Mouse (Mus musculus) granulocyte monocyte progenitor cell, adult 5-6 weeks (primary cell): Measurements from ENCODE around the gene Kctd14. TPM values are rescaled to one million over a fixed set of nuclear protein-coding genes. Genes with fewer than 3 reads are reported as not detected.
A peak's percentile ranks its signal among the peaks of the same experiment; 100 is the strongest.

Experiments
- ATAC-seq: replicated peaks from 2 replicates; pipeline ENCODE4 v1.8.0; 2016; ENCODE audit warnings: mild to moderate bottlenecking, moderate TSS enrichment, inconsistent platforms; ENCODE audit not compliant: poor library complexity, severe bottlenecking
- total RNA-seq, 2 experiments: library from RNA; stranded (forward) in 1 of 2; stranded (reverse) in 1 of 2; fragments of 200-712, 200-1000 nt in 1 of 2; fragments of >200 nt in 1 of 2; fragmentation: Nextera tagmentation in 1 of 2; gene quantifications; 2 replicates each; pipeline ENCODE4 v1.2.3; 2014 to 2017

Kctd14 gene
- total RNA-seq, 2 experiments from 2014 or later, result 3.9 to 5.0 TPM

DNA sequence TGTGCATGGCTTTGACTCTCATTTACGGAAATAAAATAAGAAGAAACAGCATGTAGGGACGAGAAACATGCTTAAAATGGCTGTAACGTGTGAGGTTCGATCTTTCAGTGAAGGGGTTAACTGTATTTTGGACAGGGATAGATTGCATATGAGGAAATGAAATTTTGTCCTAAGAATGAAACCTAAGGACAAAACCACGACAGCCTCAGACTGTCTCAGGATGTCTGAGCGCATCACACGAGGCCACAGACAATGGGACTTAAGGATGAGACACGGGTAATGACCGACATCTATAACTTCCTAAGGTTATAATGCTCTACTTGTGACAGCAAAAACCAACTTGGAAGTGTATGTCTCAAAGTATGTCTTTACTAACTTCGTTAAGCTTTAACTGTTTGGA lies 16.6 kb upstream of the Kctd14 start:
- peak; percentile 77 for ATAC-seq

- ATAC-seq, result peak; percentile 42; the same call in 1 of the 2 replicates
These were observed 12.1 kb upstream of the Kctd14 start for GRCm38 (mm10) chr7:97438986-97439385.

DNA sequence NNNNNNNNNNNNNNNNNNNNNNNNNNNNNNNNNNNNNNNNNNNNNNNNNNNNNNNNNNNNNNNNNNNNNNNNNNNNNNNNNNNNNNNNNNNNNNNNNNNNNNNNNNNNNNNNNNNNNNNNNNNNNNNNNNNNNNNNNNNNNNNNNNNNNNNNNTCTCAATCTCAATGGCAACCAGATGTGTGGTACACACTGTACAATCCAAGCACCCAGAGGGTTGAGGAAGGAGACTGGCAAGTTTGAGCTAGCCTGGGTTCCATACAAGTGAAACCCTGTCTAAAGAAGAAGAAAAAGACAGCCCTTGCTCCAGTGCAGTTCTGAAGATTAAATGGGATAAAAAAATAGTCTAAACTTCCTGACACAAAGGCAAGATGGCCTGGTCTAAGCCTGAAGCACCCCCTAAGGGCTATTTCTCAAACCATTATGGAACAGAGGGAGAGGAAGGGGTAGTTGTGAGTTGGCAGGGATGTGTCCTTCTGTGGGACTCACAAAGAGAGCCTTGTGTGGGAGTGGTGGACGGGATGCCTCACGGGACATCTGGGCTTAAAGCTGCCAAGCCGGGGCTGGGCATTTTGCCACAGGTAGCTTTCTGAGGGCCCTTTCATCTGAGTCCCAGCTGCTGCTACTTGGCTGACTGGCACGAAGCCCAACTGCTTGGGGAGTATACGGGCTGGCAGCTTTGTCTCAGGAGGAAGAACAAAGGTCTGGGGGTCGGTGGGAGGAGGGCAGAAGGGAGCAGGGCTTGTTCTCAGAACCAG lies 4.8 kb upstream of the Kctd14 start:
- ATAC-seq, result peak; percentile 9; the same call in 1 of the 2 replicates

GRCm38 (mm10) chr7:97447050-97447531 lies 4.0 kb upstream of the Kctd14 start:
- no peak for ATAC-seq

DNA sequence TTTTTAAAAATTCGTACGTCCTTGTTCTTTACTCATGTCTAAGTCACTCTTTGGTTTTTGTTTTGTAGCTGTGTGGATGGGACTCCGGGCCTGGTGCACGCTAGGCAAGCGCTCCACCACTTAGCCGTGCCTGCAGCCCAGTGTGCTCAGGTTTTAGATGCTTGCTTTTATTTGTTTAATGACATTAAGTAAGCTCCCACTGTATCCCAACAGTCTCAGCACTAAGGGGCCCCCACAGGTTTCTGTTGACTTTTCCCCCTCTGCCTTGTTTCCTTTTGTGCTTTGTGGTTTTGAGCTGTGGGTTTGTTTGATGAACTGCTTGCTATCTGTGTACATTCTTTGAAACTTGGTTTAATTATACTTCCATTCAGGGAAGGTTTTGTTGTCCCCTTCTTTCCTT lies 1.1 kb downstream of the Kctd14 start:
- ATAC-seq, result no peak

GRCm38 (mm10) chr7:97453141-97453921 lies 2.2 kb downstream of the Kctd14 start:
- ATAC-seq, result peak; percentile 71

DNA sequence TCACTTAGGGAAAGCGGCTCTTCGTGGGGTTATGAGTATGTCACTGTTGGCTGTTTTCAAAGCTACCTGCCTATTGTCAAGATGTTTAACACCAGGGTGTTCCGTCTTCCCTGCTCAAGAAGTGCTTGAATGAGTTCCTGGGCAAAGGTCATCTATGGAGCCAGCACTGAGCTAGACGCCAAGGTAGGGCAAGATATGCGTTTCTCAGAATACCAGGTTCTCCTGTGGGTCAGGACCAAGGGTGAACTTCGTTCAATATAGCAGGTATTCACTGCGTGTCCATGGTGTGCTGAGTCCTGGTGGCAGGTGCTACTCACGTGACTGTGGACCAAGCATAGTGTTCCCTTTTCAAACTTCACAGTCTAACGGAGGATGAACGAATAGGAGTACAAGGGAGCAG lies 3.7 kb downstream of the Kctd14 start:
- no peak for ATAC-seq

GRCm38 (mm10) chr7:97455577-97455976 lies 4.5 kb downstream of the Kctd14 start:
- peak; percentile 54 for ATAC-seq

- no peak for ATAC-seq
These were observed 21.9 kb downstream of the Kctd14 start for GRCm38 (mm10) chr7:97473001-97473400.

DNA sequence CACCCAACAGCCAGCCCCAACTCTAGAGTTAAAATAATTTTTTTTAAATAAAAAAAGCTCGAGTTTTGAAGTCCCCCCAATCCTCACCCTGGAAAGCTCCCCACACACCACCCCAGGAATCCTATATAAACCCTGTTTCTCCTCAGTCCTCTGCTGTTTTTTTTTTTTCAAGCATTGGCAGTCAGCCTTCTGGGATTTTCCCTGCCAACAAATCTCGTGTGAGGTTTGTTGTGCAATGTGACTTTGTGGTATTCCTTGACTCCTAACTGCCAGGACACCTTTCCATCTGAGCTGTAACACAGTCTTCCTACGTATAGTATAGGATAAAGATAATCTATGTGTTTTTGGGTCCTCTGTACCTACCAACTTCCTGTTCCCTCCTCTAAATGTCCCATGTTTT lies 28.2 kb downstream of the Kctd14 start:
- ATAC-seq, result no peak

DNA sequence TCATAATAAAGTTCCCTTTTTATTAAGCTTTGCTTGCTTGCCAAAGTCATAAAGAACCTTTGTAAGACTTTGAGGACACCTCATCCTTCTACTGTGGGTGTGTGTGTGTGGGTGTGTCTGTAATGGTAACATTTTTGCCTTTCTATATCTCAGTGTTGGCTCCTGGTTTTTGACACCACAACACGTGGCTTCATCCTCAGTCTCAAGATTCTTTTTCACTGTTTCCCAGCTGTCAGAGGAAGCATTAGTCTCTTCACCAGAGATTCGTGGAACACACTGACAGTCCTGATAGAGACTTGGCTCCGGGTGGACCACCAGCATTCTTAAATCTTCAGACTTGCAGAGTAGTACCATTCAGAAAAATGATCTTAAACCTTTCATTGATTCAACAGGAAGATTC lies 29.2 kb downstream of the Kctd14 start:
- no peak for ATAC-seq

DNA sequence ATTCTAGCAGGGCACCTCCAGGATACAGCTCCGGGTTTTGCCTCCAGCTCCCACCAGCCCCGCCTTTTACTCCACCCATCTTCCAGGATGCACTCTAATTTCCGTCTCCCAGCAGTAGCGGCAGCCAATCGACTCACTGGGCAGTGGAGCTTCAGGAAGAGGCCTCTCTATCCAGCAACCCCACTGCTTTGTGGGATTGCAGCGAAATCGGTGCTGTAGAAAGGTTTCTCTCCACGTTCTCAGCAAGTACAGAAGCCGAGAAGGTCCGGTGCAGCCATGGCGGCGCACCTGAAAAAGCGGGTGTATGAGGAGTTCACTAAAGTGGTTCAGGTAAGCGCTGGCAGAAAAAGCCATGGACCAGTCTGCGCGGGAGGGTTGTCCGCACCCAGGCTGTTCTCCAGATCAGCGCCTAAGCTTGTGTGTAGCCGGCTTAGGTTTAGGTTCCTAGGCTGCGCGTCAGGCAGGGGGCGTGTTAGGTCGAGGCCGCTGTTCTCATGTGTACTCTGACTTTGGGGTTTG lies 29.8 kb downstream of the Kctd14 start, which contains the start of gene Ints4:
Gene Ints4, plus strand, starts transcription at position 136 of the 519 bp plus-strand sequence.
- peak; percentile 99 for ATAC-seq

DNA sequence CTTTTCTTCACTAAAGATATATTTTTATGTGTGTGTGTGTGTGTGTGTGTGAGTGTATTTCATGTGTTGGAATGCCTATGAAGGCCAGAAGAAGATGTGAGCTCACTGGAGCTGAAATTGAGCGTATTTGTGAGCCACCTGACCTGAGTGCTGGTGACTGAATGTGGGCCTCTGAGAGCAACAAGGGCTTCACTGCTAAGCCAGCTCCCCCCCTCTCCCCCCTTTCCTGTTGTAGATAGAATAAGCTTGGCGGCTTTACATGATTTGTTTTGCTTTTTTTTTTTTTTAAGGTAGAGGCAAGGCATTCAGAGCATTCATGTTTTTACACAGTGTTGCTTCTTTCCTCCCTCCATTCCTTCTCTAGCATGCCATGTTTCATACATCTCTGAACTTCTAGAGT lies 32.3 kb downstream of the Kctd14 start:
- ATAC-seq, result no peak

- ATAC-seq, result no peak
These were observed 40.0 kb downstream of the Kctd14 start for GRCm38 (mm10) chr7:97491157-97491556.

- ATAC-seq, result no peak
These were observed 41.3 kb downstream of the Kctd14 start for GRCm38 (mm10) chr7:97492420-97492819.

- ATAC-seq, result no peak
These were observed 43.9 kb downstream of the Kctd14 start for GRCm38 (mm10) chr7:97495052-97495451.

DNA sequence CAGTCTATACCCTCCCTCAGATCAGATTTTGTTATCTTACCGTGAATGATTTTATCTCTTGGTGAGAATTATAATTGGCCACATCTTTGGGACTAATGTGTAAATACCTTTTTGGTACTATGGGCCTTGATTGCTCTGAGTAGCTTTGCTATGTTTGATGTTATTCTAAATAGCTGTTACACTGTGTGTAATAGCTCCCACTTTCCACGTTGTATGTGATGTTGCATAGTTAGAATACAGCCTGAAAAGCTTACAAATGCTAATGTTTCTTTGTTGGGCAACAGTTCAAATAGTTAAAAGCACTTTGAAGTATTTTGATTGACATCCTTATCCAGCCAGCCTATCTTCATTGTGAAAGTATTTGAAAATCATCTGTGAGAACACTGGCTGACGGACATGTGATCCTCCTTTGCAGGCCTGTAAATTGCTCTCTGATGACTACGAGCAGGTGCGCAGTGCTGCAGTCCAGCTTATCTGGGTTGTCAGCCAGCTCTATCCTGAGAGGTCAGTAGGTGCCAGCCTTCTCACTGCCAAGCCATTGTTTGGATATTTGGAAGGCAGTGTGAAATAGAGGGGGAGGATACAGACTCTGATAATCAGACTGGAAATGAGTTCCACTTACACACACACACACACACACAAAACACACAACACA lies 49.6 kb downstream of the Kctd14 start:
- no peak for ATAC-seq
